Mouse (Mus musculus) heart, adult 11 months (tissue): ENCODE results near the gene Rpl22l1.

Source experiments
- DNase-seq: peaks from one replicate; pipeline ENCODE4 v3.0.0; 2022

The Rpl22l1 gene

GRCm38 (mm10) chr3:28841886-28842649 lies 36.8 kb downstream of the Rpl22l1 start:
- peak; percentile 3 for DNase-seq

- no peak for DNase-seq
Observed at GRCm38 (mm10) chr3:28843231-28843630, 38.0 kb downstream of the Rpl22l1 start.

- DNase-seq, result peak; percentile 59
Observed at GRCm38 (mm10) chr3:28847115-28847514, 41.9 kb downstream of the Rpl22l1 start.

- peak; percentile 70 for DNase-seq
Observed at GRCm38 (mm10) chr3:28852174-28852573, 46.9 kb downstream of the Rpl22l1 start.
